In the genomic region with DNA sequence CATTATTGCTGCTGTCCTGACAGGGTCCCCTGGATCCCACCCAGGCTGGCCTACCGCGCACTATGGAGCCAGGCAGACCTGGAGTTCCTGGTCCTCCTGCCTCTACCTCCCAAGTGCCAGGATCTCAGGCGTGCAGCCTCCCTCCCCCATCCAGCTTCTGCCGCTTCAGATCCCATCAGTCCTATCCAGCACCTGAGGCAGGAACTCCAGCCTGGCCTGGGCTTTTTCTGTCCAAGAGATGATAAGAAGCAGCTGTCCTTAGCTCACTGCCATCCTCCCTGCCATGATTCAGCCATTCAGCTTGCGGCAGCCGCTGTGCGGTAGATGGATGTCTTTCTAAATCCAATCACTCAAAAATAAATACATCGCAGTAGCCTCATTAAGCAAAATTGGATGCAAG, we compare ENCODE assay signal across 14 mouse cellular contexts. TPM values are rescaled to one million over a fixed set of nuclear protein-coding genes. Genes with fewer than 3 reads are reported as not detected.
DNase-seq lines count a peak whose midpoint lies in the region; ATAC-seq and TF ChIP-seq lines count a peak whose summit lies in the region.
"Had no signal": no experiment of that assay in that cellular context is flagged by ENCODE, and none has a peak within 500 bp of the region (broad histone marks: within the 10 kb centered on the region; RNA-seq: fewer than 3 reads in every experiment).

No protein-coding gene starts in this region.

- no peaks in the 10 kb centered on the region for H3K4me1 ChIP-seq in hindbrain, embryonic 11.5 days (replicated peaks; ENCODE audit: control insufficient read depth, insufficient read depth, low read length)
- H3K4me1 ChIP-seq in hindbrain, embryonic 10.5 days (replicated peaks): peaks cover 21% of the 10 kb centered on the region
- H3K4me1 ChIP-seq in embryonic facial prominence, embryonic 11.5 days (ENCODE audit: control insufficient read depth, insufficient read depth, low read length): peaks cover 2% of the 10 kb centered on the region; the same call in 1 of the 2 replicates
- peaks cover 5% of the 10 kb centered on the region; the same call in 1 of the 2 replicates for H3K4me1 ChIP-seq in midbrain, postnatal 0 days (ENCODE audit: insufficient read depth, low read length)

- no peaks in the 10 kb centered on the region for H3K27me3 ChIP-seq in hindbrain, embryonic 11.5 days (ENCODE audit: control insufficient read depth, insufficient read depth, low read length)
- H3K27me3 ChIP-seq in hindbrain, embryonic 10.5 days (ENCODE audit: insufficient read depth, poor library complexity, severe bottlenecking): no peaks in the 10 kb centered on the region
- H3K27me3 ChIP-seq in embryonic facial prominence, embryonic 11.5 days (ENCODE audit: control insufficient read depth, insufficient read depth, low read length): no peaks in the 10 kb centered on the region
- no peaks in the 10 kb centered on the region for H3K27me3 ChIP-seq in midbrain, postnatal 0 days (ENCODE audit: insufficient read depth, low read length)

- H3K9me3 ChIP-seq in hindbrain, embryonic 11.5 days (ENCODE audit: control insufficient read depth, low read length): no peaks in the 10 kb centered on the region
- H3K9me3 ChIP-seq in hindbrain, embryonic 10.5 days: no peaks in the 10 kb centered on the region
- no peaks in the 10 kb centered on the region for H3K9me3 ChIP-seq in embryonic facial prominence, embryonic 11.5 days (replicated peaks; ENCODE audit: control insufficient read depth, low read length)
- H3K9me3 ChIP-seq in midbrain, postnatal 0 days (ENCODE audit: low read length): no peaks in the 10 kb centered on the region

- peak; percentile 12 for DNase-seq in hindbrain, embryonic 11.5 days (ENCODE audit: low spot score)
- no peak for DNase-seq in hindbrain, embryonic 10.5 days (ENCODE audit: low spot score)
- DNase-seq in brain, adult 2 months (ENCODE audit: low read depth, low spot score): peak; percentile 23
- DNase-seq in embryonic facial prominence, embryonic 11.5 days (ENCODE audit: low spot score): peak; percentile 12
- peak; percentile 60 for DNase-seq in midbrain, postnatal 0 days (ENCODE audit: low spot score)
- no peak for DNase-seq in ovary, postnatal 10 days (ENCODE audit: low spot score)
- DNase-seq in spleen, adult 18-20 months: no peak
- DNase-seq: cerebellum, adult 8-10 months; lung, postnatal 36 days; right cerebral cortex, postnatal 25 days had no signal

- no peak overlapping the region for H3K4me2 ChIP-seq in hindbrain, embryonic 11.5 days (replicated peaks; ENCODE audit: low read depth, low read length)
- H3K4me2 ChIP-seq in embryonic facial prominence, embryonic 11.5 days (ENCODE audit: low read depth, low read length): no peak overlapping the region
- H3K4me2 ChIP-seq in midbrain, postnatal 0 days (ENCODE audit: low read depth, low read length, poor library complexity, severe bottlenecking): no peak overlapping the region

- H3K4me3 ChIP-seq in hindbrain, embryonic 11.5 days (ENCODE audit: low read depth, low read length): no peak overlapping the region
- no peak overlapping the region for H3K4me3 ChIP-seq in hindbrain, embryonic 10.5 days
- H3K4me3 ChIP-seq in embryonic facial prominence, embryonic 11.5 days (ENCODE audit: low read depth, low read length): no peak overlapping the region
- no peak overlapping the region for H3K4me3 ChIP-seq in midbrain, postnatal 0 days (ENCODE audit: low read depth, low read length)
- H3K4me3 ChIP-seq: erythroblast, embryonic 14.5 days had no signal

- TF ChIP-seq CTCF in midbrain, postnatal 0 days (IDR thresholded peaks at IDR 0.05): no peak

- no peaks in the 10 kb centered on the region for H3K36me3 ChIP-seq in hindbrain, embryonic 11.5 days (ENCODE audit: control insufficient read depth, insufficient read depth, low read length)
- H3K36me3 ChIP-seq in hindbrain, embryonic 10.5 days: no peaks in the 10 kb centered on the region
- no peaks in the 10 kb centered on the region for H3K36me3 ChIP-seq in embryonic facial prominence, embryonic 11.5 days (replicated peaks; ENCODE audit: control insufficient read depth, insufficient read depth, low read depth, low read length)
- no peaks in the 10 kb centered on the region for H3K36me3 ChIP-seq in midbrain, postnatal 0 days (ENCODE audit: insufficient read depth, low read length)

- WGBS in hindbrain, embryonic 11.5 days: 79% methylated on average over 8 of the region's 8 CpGs
- WGBS in hindbrain, embryonic 10.5 days: 82% methylated on average over 8 of the region's 8 CpGs
- 73% methylated on average over 8 of the region's 8 CpGs for WGBS in embryonic facial prominence, embryonic 11.5 days
- WGBS in midbrain, postnatal 0 days: 51% methylated on average over 8 of the region's 8 CpGs

- ATAC-seq in hindbrain, embryonic 11.5 days (ENCODE audit: low FRiP score): no peak
- ATAC-seq in embryonic facial prominence, embryonic 11.5 days (replicated peaks; ENCODE audit: insufficient number of reproducible peaks, low FRiP score, low TSS enrichment, low read depth): no peak
- 0 out of 2 replicates have a peak, but pooled peaks have one; percentile 44 for ATAC-seq in midbrain, postnatal 0 days (ENCODE audit: low FRiP score)
- ATAC-seq: intestine, embryonic 16.5 days had no signal

- no peak overlapping the region for H3K27ac ChIP-seq in hindbrain, embryonic 11.5 days (ENCODE audit: low read depth, low read length)
- H3K27ac ChIP-seq in hindbrain, embryonic 10.5 days: no peak overlapping the region
- H3K27ac ChIP-seq in embryonic facial prominence, embryonic 11.5 days (replicated peaks; ENCODE audit: low read depth, low read length): no peak overlapping the region
- H3K27ac ChIP-seq in midbrain, postnatal 0 days (ENCODE audit: low read depth, low read length): no peak overlapping the region
- H3K27ac ChIP-seq: liver, embryonic 14.5 days had no signal

- H3K9ac ChIP-seq in hindbrain, embryonic 11.5 days (ENCODE audit: low read depth, low read length): no peak overlapping the region
- no peak overlapping the region for H3K9ac ChIP-seq in embryonic facial prominence, embryonic 11.5 days (replicated peaks; ENCODE audit: low read length)
- H3K9ac ChIP-seq in midbrain, postnatal 0 days (replicated peaks; ENCODE audit: low read length, poor library complexity, severe bottlenecking): 0 out of 2 replicates have a peak overlapping the region, but pooled peaks have one; percentile 13
- H3K9ac ChIP-seq: liver, embryonic 14.5 days had no signal

RNA-seq across cellular contexts. Expression of a gene that starts 35.1 kb away (rescaled TPM):
- polyA plus RNA-seq in hindbrain, embryonic 11.5 days (2014; fragmentation: Nextera tagmentation; extraction: Ambion mirVana): 166 and 180 TPM in 2 replicates
- 204 and 213 TPM in 2 replicates for polyA plus RNA-seq in hindbrain, embryonic 10.5 days (2016; fragmentation: Nextera tagmentation; extraction: Ambion mirVana)
- polyA plus RNA-seq in embryonic facial prominence, embryonic 11.5 days (2014; fragmentation: Nextera tagmentation; extraction: Ambion mirVana): 200 and 211 TPM in 2 replicates
- total RNA-seq in midbrain, postnatal 0 days (2014; rRNA removed): 109 and 128 TPM in 2 replicates
- 194 and 204 TPM in 2 replicates for polyA plus RNA-seq in midbrain, postnatal 0 days (2015; fragmentation: Nextera tagmentation; extraction: Ambion mirVana)

RNA-seq across cellular contexts. Expression of a gene that starts 41.7 kb away (rescaled TPM):
- polyA plus RNA-seq in hindbrain, embryonic 11.5 days (2014; fragmentation: Nextera tagmentation; extraction: Ambion mirVana): 1.6 and 1.9 TPM in 2 replicates
- 1.5 and 1.8 TPM in 2 replicates for polyA plus RNA-seq in hindbrain, embryonic 10.5 days (2016; fragmentation: Nextera tagmentation; extraction: Ambion mirVana)
- 1.2 TPM in 2 replicates for polyA plus RNA-seq in embryonic facial prominence, embryonic 11.5 days (2014; fragmentation: Nextera tagmentation; extraction: Ambion mirVana)
- total RNA-seq in midbrain, postnatal 0 days (2014; rRNA removed): 5.9 and 9.6 TPM in 2 replicates
- polyA plus RNA-seq in midbrain, postnatal 0 days (2015; fragmentation: Nextera tagmentation; extraction: Ambion mirVana): 3.0 and 3.2 TPM in 2 replicates
- total RNA-seq: gastrocnemius, adult 18-20 months had no signal

RNA-seq across cellular contexts. Expression of a gene that starts 58.6 kb away (rescaled TPM):
- 5.1 and 5.6 TPM in 2 replicates for polyA plus RNA-seq in hindbrain, embryonic 11.5 days (2014; fragmentation: Nextera tagmentation; extraction: Ambion mirVana)
- polyA plus RNA-seq in hindbrain, embryonic 10.5 days (2016; fragmentation: Nextera tagmentation; extraction: Ambion mirVana): 14.4 and 16.5 TPM in 2 replicates
- 6.5 and 7.7 TPM in 2 replicates for polyA plus RNA-seq in embryonic facial prominence, embryonic 11.5 days (2014; fragmentation: Nextera tagmentation; extraction: Ambion mirVana)
- total RNA-seq in midbrain, postnatal 0 days (2014; rRNA removed): 22.1 and 24.6 TPM in 2 replicates
- polyA plus RNA-seq in midbrain, postnatal 0 days (2015; fragmentation: Nextera tagmentation; extraction: Ambion mirVana): 13.7 and 14.6 TPM in 2 replicates

Comparison
In these comparisons a context has a peak if more than half of its experiments do, and no peak if none do; other contexts are left out.
1. DNase-seq: peak in hindbrain, embryonic 11.5 days (single experiment), brain, adult 2 months (single experiment), embryonic facial prominence, embryonic 11.5 days (single experiment) and midbrain, postnatal 0 days (single experiment); none in hindbrain, embryonic 10.5 days (single experiment), ovary, postnatal 10 days (single experiment) and spleen, adult 18-20 months (0 of 2).